Mouse (Mus musculus) MEL (cell line): ENCODE results near the gene Ryr3.

Source experiments
- CHD2 ChIP-seq: IDR thresholded peaks from 2 replicates; pipeline ENCODE4 v1.6.1; 2011; ENCODE audit warnings: low read length, improper control_type of control experiment
- CTCF ChIP-seq, 3 experiments: IDR thresholded peaks in 2 of 3; conservative IDR thresholded peaks in 1 of 3; 2 replicates each; pipeline ENCODE4 v1.5.1; 2011 to 2012; ENCODE audit warnings: low read length in 3 of 3, low read depth in 2 of 3, mild to moderate bottlenecking in 2 of 3, improper control_type of control experiment in 1 of 3, inconsistent platforms in 1 of 3, mixed read lengths in 1 of 3, moderate library complexity in 1 of 3; ENCODE audit not compliant: control insufficient read depth in 1 of 3, insufficient read depth in 1 of 3, poor library complexity in 1 of 3, severe bottlenecking in 1 of 3
- GATA1 ChIP-seq: IDR thresholded peaks from 2 replicates; pipeline ENCODE4 v1.6.1; 2011; ENCODE audit warnings: low read depth, low read length, improper control_type of control experiment
- MAX ChIP-seq: IDR thresholded peaks from 2 replicates; pipeline ENCODE4 v1.6.1; 2011; ENCODE audit warnings: low read length, improper control_type of control experiment
- MEF2A ChIP-seq: IDR thresholded peaks from 2 replicates; pipeline ENCODE4 v1.6.1; 2014; ENCODE audit warnings: low read depth, mild to moderate bottlenecking, inconsistent platforms, low read length, improper control_type of control experiment; ENCODE audit not compliant: poor library complexity, insufficient replicate concordance, severe bottlenecking; ENCODE audit errors: extremely low read depth
- MXI1 ChIP-seq: IDR thresholded peaks from 2 replicates; pipeline ENCODE4 v1.6.1; 2011; ENCODE audit warnings: mild to moderate bottlenecking, low read depth, low read length, improper control_type of control experiment
- MYC ChIP-seq: IDR thresholded peaks from 2 replicates; pipeline ENCODE4 v1.6.1; 2011; ENCODE audit warnings: low read depth, mild to moderate bottlenecking, low read length, improper control_type of control experiment, moderate library complexity
- POLR2A ChIP-seq, 2 experiments: IDR thresholded peaks; 2 replicates each; pipeline ENCODE4 v1.6.1; 2011 to 2012; ENCODE audit warnings: low read length in 2 of 2, mild to moderate bottlenecking in 2 of 2, control low read depth in 1 of 2, improper control_type of control experiment in 1 of 2, low read depth in 1 of 2, moderate library complexity in 1 of 2; ENCODE audit not compliant: control insufficient read depth in 1 of 2, insufficient read depth in 1 of 2, poor library complexity in 1 of 2
- TAL1 ChIP-seq: IDR thresholded peaks from 2 replicates; pipeline ENCODE4 v1.6.1; 2012; ENCODE audit warnings: mild to moderate bottlenecking, inconsistent platforms, low read length, moderate library complexity, mixed read lengths
- USF1 ChIP-seq: IDR thresholded peaks from 2 replicates; pipeline ENCODE4 v1.6.1; 2014; ENCODE audit warnings: low read depth, mild to moderate bottlenecking, inconsistent platforms, low read length, improper control_type of control experiment, moderate library complexity
- USF2 ChIP-seq, 2 experiments: IDR thresholded peaks; 2 replicates each; pipeline ENCODE4 v1.6.1; 2011 to 2012; ENCODE audit warnings: improper control_type of control experiment in 2 of 2, low read length in 2 of 2, borderline replicate concordance in 1 of 2, inconsistent platforms in 1 of 2, low read depth in 1 of 2, mild to moderate bottlenecking in 1 of 2; ENCODE audit not compliant: insufficient read depth in 1 of 2
- ZKSCAN1 ChIP-seq: IDR thresholded peaks from 2 replicates; pipeline ENCODE4 v1.6.1; 2012; ENCODE audit warnings: low read depth, mild to moderate bottlenecking, inconsistent platforms, low read length, improper control_type of control experiment, moderate library complexity
- ZMIZ1 ChIP-seq: IDR thresholded peaks from 2 replicates; pipeline ENCODE4 v1.6.1; 2012; ENCODE audit warnings: low read depth, mild to moderate bottlenecking, inconsistent platforms, low read length, improper control_type of control experiment, moderate library complexity

DNA sequence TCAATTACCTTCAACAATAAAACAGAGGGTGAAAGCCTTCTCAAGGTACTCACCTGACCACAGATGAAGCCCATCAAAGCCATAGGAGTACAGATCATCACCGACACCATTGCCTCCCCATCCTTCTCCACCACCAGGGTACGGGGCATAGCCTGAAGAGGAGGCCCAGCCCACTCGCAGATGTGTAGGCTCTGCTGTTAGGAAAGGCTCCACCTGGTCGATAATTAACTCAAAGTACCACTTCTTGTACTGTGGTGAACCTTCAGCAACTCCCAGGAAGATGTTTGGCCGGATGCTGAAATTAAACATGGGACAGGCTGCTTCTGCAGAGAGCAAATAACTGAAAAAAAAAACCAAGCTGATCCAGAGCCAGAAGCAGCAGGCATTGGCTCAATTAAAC is 316.1 kb downstream of the Ryr3 start:
- no peak for TF ChIP-seq CHD2
- TF ChIP-seq USF2 (IDR thresholded peaks at IDR 0.05; ENCODE audit: borderline replicate concordance in 1 of 2, insufficient read depth in 1 of 2, low read depth in 1 of 2, low read length in 2 of 2) = no peak
- no peak for TF ChIP-seq MEF2A
- no peak for TF ChIP-seq MXI1
- TF ChIP-seq POLR2A (IDR thresholded peaks at IDR 0.05; ENCODE audit: control insufficient read depth in 1 of 2, insufficient read depth in 1 of 2, low read depth in 1 of 2, low read length in 2 of 2, poor library complexity in 1 of 2) = no peak
- TF ChIP-seq ZMIZ1 = no peak
- TF ChIP-seq USF1 = no peak
- no peak for TF ChIP-seq MYC
- no peak for TF ChIP-seq GATA1
- no peak for TF ChIP-seq TAL1
- TF ChIP-seq MAX = no peak
- no peak for TF ChIP-seq ZKSCAN1
- TF ChIP-seq CTCF (IDR thresholded peaks at IDR 0.05 in 2 of 3, conservative IDR thresholded peaks at IDR 0.05 in 1 of 3; ENCODE audit: control insufficient read depth in 1 of 3, insufficient read depth in 1 of 3, low read depth in 2 of 3, low read length in 3 of 3, poor library complexity in 1 of 3, severe bottlenecking in 1 of 3) = no peak
